ENCODE assay signal across 8 mouse cellular contexts in the genomic region with DNA sequence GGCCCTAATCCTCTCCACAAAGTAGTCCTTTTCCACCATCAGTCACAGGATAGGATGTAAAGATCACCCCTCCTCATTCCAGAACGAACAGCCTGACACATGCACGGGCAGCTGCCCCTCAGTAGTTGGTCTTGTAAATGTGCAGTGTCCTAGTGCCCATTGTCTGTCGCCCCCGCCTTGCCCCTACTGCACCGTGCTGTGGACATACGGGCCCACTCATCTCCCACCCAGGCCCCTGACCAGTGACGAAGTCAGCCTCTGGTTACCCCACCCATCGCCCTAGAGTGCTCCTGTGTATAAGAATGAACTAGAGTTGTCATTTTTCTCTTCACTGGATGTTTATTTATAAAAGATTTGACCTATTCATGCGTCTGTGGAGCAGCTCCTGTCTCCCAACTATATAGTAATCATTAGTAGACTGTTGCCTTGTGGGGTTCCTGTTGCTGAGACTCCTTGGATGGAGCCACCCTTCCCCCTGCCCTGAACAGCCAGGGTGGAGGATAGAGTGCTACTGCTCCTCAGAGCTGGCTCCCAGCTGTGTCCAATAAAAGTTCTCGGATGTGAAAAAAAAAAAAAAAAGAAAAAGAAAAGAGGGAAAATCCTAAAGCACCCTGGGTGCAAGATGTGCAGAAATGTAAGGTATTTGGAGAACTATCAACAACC.
DNase-seq lines count a peak whose midpoint lies in the region; ATAC-seq and TF ChIP-seq lines count a peak whose summit lies in the region.
"Not testable (repeated sequence)": the region's sequence is repeated elsewhere in the genome, so short reads cannot be mapped to it uniquely, and the experiment has no call there.

No protein-coding gene starts in this region.

- H3K36me3 ChIP-seq in forebrain, postnatal 0 days (ENCODE audit: insufficient read depth); hindbrain, embryonic 13.5 days; intestine, postnatal 0 days (ENCODE audit: control insufficient read depth, insufficient read depth); liver, embryonic 12.5 days; stomach, embryonic 15.5 days: not testable (repeated sequence)

- ATAC-seq in erythroblast, adult 5-6 weeks (replicated peaks; ENCODE audit: low FRiP score, poor library complexity, severe bottlenecking): peak; percentile 79
- ATAC-seq in forebrain, postnatal 0 days: peak; percentile 38; the same call in 1 of the 2 replicates
- ATAC-seq in hindbrain, embryonic 13.5 days (ENCODE audit: low FRiP score): peak; percentile 72; the same call in 1 of the 2 replicates
- peak; percentile 71 for ATAC-seq in intestine, postnatal 0 days
- peak; percentile 59; the same call in 1 of the 2 replicates for ATAC-seq in liver, embryonic 12.5 days
- ATAC-seq in megakaryocyte progenitor cell, adult 5-6 weeks (replicated peaks; ENCODE audit: poor library complexity): peak; percentile 39; the same call in 1 of the 2 replicates
- 0 out of 2 replicates have a peak, but pooled peaks have one; percentile 47 for ATAC-seq in monocyte, adult 5-6 weeks (replicated peaks; ENCODE audit: insufficient number of reproducible peaks, low FRiP score, low TSS enrichment, poor library complexity, severe bottlenecking)
- ATAC-seq in stomach, embryonic 15.5 days (ENCODE audit: insufficient read depth, low FRiP score, low read depth): peak; percentile 56; the same call in 1 of the 2 replicates

- H3K4me2 ChIP-seq in forebrain, postnatal 0 days (ENCODE audit: low read depth); hindbrain, embryonic 13.5 days; intestine, postnatal 0 days (replicated peaks; ENCODE audit: low read depth); liver, embryonic 12.5 days; stomach, embryonic 15.5 days: not testable (repeated sequence)

- H3K4me3 ChIP-seq in forebrain, postnatal 0 days (ENCODE audit: low read depth, low read length); hindbrain, embryonic 13.5 days; intestine, postnatal 0 days (ENCODE audit: low read depth, low read length); liver, embryonic 12.5 days; stomach, embryonic 15.5 days (replicated peaks): not testable (repeated sequence)

- not testable (repeated sequence) for TF ChIP-seq CTCF in forebrain, postnatal 0 days (IDR thresholded peaks at IDR 0.05; ENCODE audit: low read depth); intestine, postnatal 0 days (IDR thresholded peaks at IDR 0.05; ENCODE audit: low read depth)

- H3K27ac ChIP-seq in forebrain, postnatal 0 days (ENCODE audit: low read depth, low read length); hindbrain, embryonic 13.5 days; intestine, postnatal 0 days (ENCODE audit: low read depth, low read length); liver, embryonic 12.5 days; stomach, embryonic 15.5 days: not testable (repeated sequence)

- not testable (repeated sequence) for H3K4me1 ChIP-seq in forebrain, postnatal 0 days (ENCODE audit: insufficient read depth); hindbrain, embryonic 13.5 days (replicated peaks); intestine, postnatal 0 days (replicated peaks; ENCODE audit: control insufficient read depth, insufficient read depth, low read length); liver, embryonic 12.5 days; stomach, embryonic 15.5 days

- WGBS in forebrain, postnatal 0 days: 73% methylated on average over 1 of the region's 10 CpGs
- WGBS in hindbrain, embryonic 13.5 days: 82% methylated on average over 1 of the region's 10 CpGs
- WGBS in intestine, postnatal 0 days: 79% methylated on average over 1 of the region's 10 CpGs
- 70% methylated on average over 1 of the region's 10 CpGs for WGBS in liver, embryonic 12.5 days (ENCODE audit: insufficient replicate concordance)
- 58% methylated on average over 1 of the region's 10 CpGs for WGBS in stomach, embryonic 15.5 days

- H3K9ac ChIP-seq in forebrain, postnatal 0 days; hindbrain, embryonic 13.5 days; intestine, postnatal 0 days (ENCODE audit: low read depth, low read length); liver, embryonic 12.5 days; stomach, embryonic 15.5 days: not testable (repeated sequence)

- DNase-seq in forebrain, postnatal 0 days: not testable (repeated sequence)

- not testable (repeated sequence) for H3K9me3 ChIP-seq in forebrain, postnatal 0 days (ENCODE audit: low read length); hindbrain, embryonic 13.5 days; intestine, postnatal 0 days (ENCODE audit: control insufficient read depth); liver, embryonic 12.5 days (replicated peaks); stomach, embryonic 15.5 days

- not testable (repeated sequence) for H3K27me3 ChIP-seq in forebrain, postnatal 0 days (ENCODE audit: insufficient read depth, low read length); hindbrain, embryonic 13.5 days; intestine, postnatal 0 days (replicated peaks; ENCODE audit: control insufficient read depth, insufficient read depth, low read length); liver, embryonic 12.5 days (replicated peaks); stomach, embryonic 15.5 days (replicated peaks)
